Mouse (Mus musculus) lung, postnatal 0 days (tissue): ENCODE measurements around the gene Man1c1.

Experiments used
- CTCF ChIP-seq: IDR thresholded peaks from 2 replicates; pipeline ENCODE4 v1.5.1; 2016; ENCODE audit warnings: antibody characterized with exemption, mild to moderate bottlenecking
- EP300 ChIP-seq: IDR thresholded peaks from 2 replicates; pipeline ENCODE4 v1.6.1; 2016; ENCODE audit warnings: antibody characterized with exemption, mild to moderate bottlenecking, control low read depth

- TF ChIP-seq CTCF (no peak), EP300 (no peak)
Measured at GRCm38 (mm10) chr4:134586126-134586525, 118.0 kb downstream of the Man1c1 start.
